Mouse (Mus musculus): Measurements from ENCODE around the gene Arhgap23. TPM values are rescaled to one million over a fixed set of nuclear protein-coding genes. Genes with fewer than 3 reads are reported as not detected.

Gene Arhgap23
- polyA plus RNA-seq, 1 experiment from 2014 or later = 4.3 TPM

- H3K36me3 ChIP-seq (ENCODE audit: control insufficient read depth, insufficient read depth, low read length) = peaks cover 33% of the 10 kb centered on the region
- H3K9me3 ChIP-seq (ENCODE audit: control insufficient read depth, low read length) = no peaks in the 10 kb centered on the region
- no peak overlapping the region for H3K4me3 ChIP-seq (ENCODE audit: low read depth, low read length)
- no peak overlapping the region for H3K9ac ChIP-seq (ENCODE audit: low read length)
- no peak overlapping the region for H3K27ac ChIP-seq (replicated peaks)
- TF ChIP-seq EP300 (optimal IDR thresholded peaks at IDR 0.05) (no peak), CTCF (IDR thresholded peaks at IDR 0.05; ENCODE audit: low read depth) (no peak)
- WGBS = 89% methylated on average over 12 of the region's 12 CpGs
- H3K4me1 ChIP-seq (replicated peaks; ENCODE audit: control insufficient read depth, insufficient read depth) = no peaks in the 10 kb centered on the region
- no peak for ATAC-seq (ENCODE audit: low FRiP score, low TSS enrichment)
- H3K4me2 ChIP-seq (replicated peaks; ENCODE audit: low read depth) = no peak overlapping the region
- no peaks in the 10 kb centered on the region for H3K27me3 ChIP-seq (ENCODE audit: control insufficient read depth, insufficient read depth, low read length)
- no peak for DNase-seq (ENCODE audit: low spot score)
Measured at GRCm38 (mm10) chr11:97465957-97466356, 50.6 kb downstream of the Arhgap23 start.

- no peak for TF ChIP-seq EP300 (optimal IDR thresholded peaks at IDR 0.05)
- TF ChIP-seq CTCF (IDR thresholded peaks at IDR 0.05; ENCODE audit: low read depth) = no peak
- peaks cover 33% of the 10 kb centered on the region for H3K36me3 ChIP-seq (ENCODE audit: control insufficient read depth, insufficient read depth, low read length)
Measured at GRCm38 (mm10) chr11:97466444-97467160, 51.3 kb downstream of the Arhgap23 start.

GRCm38 (mm10) chr11:97468639-97469287 lies 53.4 kb downstream of the Arhgap23 start:
- Histone ChIP-seq H3K4me3 (ENCODE audit: low read depth, low read length) (no peak overlapping the region), H3K36me3 (ENCODE audit: control insufficient read depth, insufficient read depth, low read length) (peaks cover 28% of the 10 kb centered on the region), H3K9me3 (ENCODE audit: control insufficient read depth, low read length) (no peaks in the 10 kb centered on the region), H3K27me3 (ENCODE audit: control insufficient read depth, insufficient read depth, low read length) (no peaks in the 10 kb centered on the region), H3K4me1 (replicated peaks; ENCODE audit: control insufficient read depth, insufficient read depth) (no peaks in the 10 kb centered on the region), H3K4me2 (replicated peaks; ENCODE audit: low read depth) (no peak overlapping the region), H3K9ac (ENCODE audit: low read length) (no peak overlapping the region), H3K27ac (replicated peaks) (0 out of 2 replicates have a peak overlapping the region, but pooled peaks have one; percentile 4)
- DNase-seq (ENCODE audit: low spot score) (peak; percentile 86), ATAC-seq (ENCODE audit: low FRiP score, low TSS enrichment) (peak; percentile 65)
- TF ChIP-seq EP300 (optimal IDR thresholded peaks at IDR 0.05) (no peak), CTCF (IDR thresholded peaks at IDR 0.05; ENCODE audit: low read depth) (peak; percentile 99)
- WGBS = 45% methylated on average over 14 of the region's 14 CpGs

More at GRCm38 (mm10) chr11:97466444-97467160, 51.3 kb downstream of the Arhgap23 start:
- Histone ChIP-seq H3K9me3 (ENCODE audit: control insufficient read depth, low read length) (no peaks in the 10 kb centered on the region), H3K27me3 (ENCODE audit: control insufficient read depth, insufficient read depth, low read length) (no peaks in the 10 kb centered on the region), H3K4me1 (replicated peaks; ENCODE audit: control insufficient read depth, insufficient read depth) (no peaks in the 10 kb centered on the region), H3K27ac (replicated peaks) (no peak overlapping the region), H3K4me2 (replicated peaks; ENCODE audit: low read depth) (no peak overlapping the region), H3K9ac (ENCODE audit: low read length) (no peak overlapping the region), H3K4me3 (ENCODE audit: low read depth, low read length) (no peak overlapping the region)
- 76% methylated on average over 10 of the region's 10 CpGs for WGBS
- DNase-seq (ENCODE audit: low spot score) (no peak), ATAC-seq (ENCODE audit: low FRiP score, low TSS enrichment) (no peak)

GRCm38 (mm10) chr11:97469828-97470227 lies 54.5 kb downstream of the Arhgap23 start:
- Histone ChIP-seq H3K4me2 (replicated peaks; ENCODE audit: low read depth) (no peak overlapping the region), H3K36me3 (ENCODE audit: control insufficient read depth, insufficient read depth, low read length) (peaks cover 22% of the 10 kb centered on the region), H3K4me3 (ENCODE audit: low read depth, low read length) (no peak overlapping the region), H3K27me3 (ENCODE audit: control insufficient read depth, insufficient read depth, low read length) (no peaks in the 10 kb centered on the region), H3K9ac (ENCODE audit: low read length) (no peak overlapping the region), H3K9me3 (ENCODE audit: control insufficient read depth, low read length) (no peaks in the 10 kb centered on the region), H3K4me1 (replicated peaks; ENCODE audit: control insufficient read depth, insufficient read depth) (no peaks in the 10 kb centered on the region), H3K27ac (replicated peaks) (no peak overlapping the region)
- TF ChIP-seq CTCF (IDR thresholded peaks at IDR 0.05; ENCODE audit: low read depth) (peak; percentile 10; the same call in 1 of the 2 replicates), EP300 (optimal IDR thresholded peaks at IDR 0.05) (no peak)
- DNase-seq (ENCODE audit: low spot score) (no peak), ATAC-seq (ENCODE audit: low FRiP score, low TSS enrichment) (0 out of 2 replicates have a peak, but pooled peaks have one; percentile 14)
- WGBS = 93% methylated on average over 7 of the region's 7 CpGs

- WGBS = 71% methylated on average over 6 of the region's 6 CpGs
- Histone ChIP-seq H3K9me3 (ENCODE audit: control insufficient read depth, low read length) (no peaks in the 10 kb centered on the region), H3K36me3 (ENCODE audit: control insufficient read depth, insufficient read depth, low read length) (peaks cover 27% of the 10 kb centered on the region), H3K9ac (ENCODE audit: low read length) (no peak overlapping the region), H3K4me3 (ENCODE audit: low read depth, low read length) (no peak overlapping the region), H3K4me2 (replicated peaks; ENCODE audit: low read depth) (no peak overlapping the region), H3K27me3 (ENCODE audit: control insufficient read depth, insufficient read depth, low read length) (no peaks in the 10 kb centered on the region), H3K4me1 (replicated peaks; ENCODE audit: control insufficient read depth, insufficient read depth) (no peaks in the 10 kb centered on the region), H3K27ac (replicated peaks) (no peak overlapping the region)
- TF ChIP-seq CTCF (IDR thresholded peaks at IDR 0.05; ENCODE audit: low read depth) (no peak), EP300 (optimal IDR thresholded peaks at IDR 0.05) (no peak)
- DNase-seq (ENCODE audit: low spot score) = no peak
- ATAC-seq (ENCODE audit: low FRiP score, low TSS enrichment) = no peak
Measured at GRCm38 (mm10) chr11:97471276-97471675, 55.9 kb downstream of the Arhgap23 start.

All from stomach, postnatal 0 days (tissue).